Mouse (Mus musculus): ENCODE measurements around the gene Gm20441. TPM values are rescaled to one million over a fixed set of nuclear protein-coding genes. Genes with fewer than 3 reads are reported as not detected.

Gm20441 gene
- total RNA-seq (2021) = not detected

GRCm38 (mm10) chr10:75780769-75781578 lies at the start of gene Gm20441, which contains the start of gene Gstt3:
Gene Gm20441 (minus strand): TSS chr10:75780954.
Gene Gstt3 (minus strand): TSS chr10:75781414.
- intact Hi-C loops (cut with DNase I) = no loop called here
- DNase-seq (ENCODE audit: low spot score in 2 of 2) = no peak

- no peak for DNase-seq (ENCODE audit: low spot score in 2 of 2)
- intact Hi-C loops (cut with DNase I) = loop anchor here (5.0 kb wide), 1 partner anchor 88 kb away; no protein-coding TSS in a partner anchor
These were observed 49.5 kb upstream of the Gm20441 start for GRCm38 (mm10) chr10:75830275-75830670.

GRCm38 (mm10) chr10:75829529-75830274 lies 48.9 kb upstream of the Gm20441 start:
- DNase-seq (ENCODE audit: low spot score in 2 of 2) = no peak
- intact Hi-C loops (cut with DNase I) = loop anchor here (5.0 kb wide), 1 partner anchor 87 kb away; no protein-coding TSS in a partner anchor

GRCm38 (mm10) chr10:75828500-75828931 lies 47.8 kb upstream of the Gm20441 start:
- intact Hi-C loops (cut with DNase I) = no loop called here
- peak; percentile 26 to 51 for DNase-seq (ENCODE audit: low spot score in 2 of 2)

- intact Hi-C loops (cut with DNase I) = no loop called here
- DNase-seq (ENCODE audit: low spot score in 2 of 2) = no peak
These were observed 47.1 kb upstream of the Gm20441 start for GRCm38 (mm10) chr10:75827668-75828360.

GRCm38 (mm10) chr10:75824530-75824929 lies 43.8 kb upstream of the Gm20441 start:
- no peak for DNase-seq (ENCODE audit: low spot score in 2 of 2)
- intact Hi-C loops (cut with DNase I) = no loop called here

GRCm38 (mm10) chr10:75823782-75824181 lies 43.0 kb upstream of the Gm20441 start:
- DNase-seq (ENCODE audit: low spot score in 2 of 2) = no peak
- intact Hi-C loops (cut with DNase I) = no loop called here

GRCm38 (mm10) chr10:75822443-75822842 lies 41.7 kb upstream of the Gm20441 start, which contains the start of gene Gstt4:
Gene Gstt4 (minus strand): TSS chr10:75822543.
- DNase-seq (ENCODE audit: low spot score in 2 of 2) = no peak
- intact Hi-C loops (cut with DNase I) = no loop called here

- no peak for DNase-seq (ENCODE audit: low spot score in 2 of 2)
- intact Hi-C loops (cut with DNase I) = no loop called here
These were observed 39.1 kb upstream of the Gm20441 start for GRCm38 (mm10) chr10:75819882-75820281.

GRCm38 (mm10) chr10:75818641-75819040 lies 37.9 kb upstream of the Gm20441 start:
- no peak for DNase-seq (ENCODE audit: low spot score in 2 of 2)
- intact Hi-C loops (cut with DNase I) = no loop called here

- DNase-seq (ENCODE audit: low spot score in 2 of 2) = no peak
- intact Hi-C loops (cut with DNase I) = no loop called here
These were observed 23.5 kb upstream of the Gm20441 start for GRCm38 (mm10) chr10:75804217-75804616.

GRCm38 (mm10) chr10:75798176-75798696 lies 17.5 kb upstream of the Gm20441 start, which contains the start of gene Gstt1:
Gene Gstt1 (minus strand): TSS chr10:75798584.
- DNase-seq (ENCODE audit: low spot score in 2 of 2) = peak; percentile 17 to 24
- intact Hi-C loops (cut with DNase I) = no loop called here

- intact Hi-C loops (cut with DNase I) = no loop called here
- DNase-seq (ENCODE audit: low spot score in 2 of 2) = peak; percentile 59 to 60
These were observed 16.9 kb upstream of the Gm20441 start for GRCm38 (mm10) chr10:75797619-75798175.

GRCm38 (mm10) chr10:75796731-75797516 lies 16.2 kb upstream of the Gm20441 start:
- intact Hi-C loops (cut with DNase I) = no loop called here
- DNase-seq (ENCODE audit: low spot score in 2 of 2) = no peak

GRCm38 (mm10) chr10:75794880-75795279 lies 14.1 kb upstream of the Gm20441 start:
- no peak for DNase-seq (ENCODE audit: low spot score in 2 of 2)
- intact Hi-C loops (cut with DNase I) = no loop called here

GRCm38 (mm10) chr10:75790773-75791172 lies 10.0 kb upstream of the Gm20441 start:
- intact Hi-C loops (cut with DNase I) = no loop called here
- DNase-seq (ENCODE audit: low spot score in 2 of 2) = no peak

GRCm38 (mm10) chr10:75789841-75790240 lies 9.1 kb upstream of the Gm20441 start:
- intact Hi-C loops (cut with DNase I) = no loop called here
- no peak for DNase-seq (ENCODE audit: low spot score in 2 of 2)

- intact Hi-C loops (cut with DNase I) = no loop called here
These were observed 8.5 kb upstream of the Gm20441 start for GRCm38 (mm10) chr10:75789081-75789735.

More at GRCm38 (mm10) chr10:75789081-75789735, 8.5 kb upstream of the Gm20441 start:
- no peak for DNase-seq (ENCODE audit: low spot score in 2 of 2)
